Mouse (Mus musculus) neutrophil, adult 5-6 weeks (primary cell): ENCODE results near the gene Numa1. TPM values are rescaled to one million over a fixed set of nuclear protein-coding genes. Genes with fewer than 3 reads are reported as not detected.
A peak's percentile ranks its signal among the peaks of the same experiment; 100 is the strongest.
"Not testable (repeated sequence)": the region's sequence is repeated elsewhere in the genome, so short reads cannot be mapped to it uniquely, and the experiment has no call there.

Experiments
- ATAC-seq: fragments of 151-379, 151-347 bp; 2 replicates; pipeline ENCODE4 v1.8.0; 2017; ENCODE audit warnings: mild to moderate bottlenecking, moderate TSS enrichment; ENCODE audit not compliant: insufficient number of reproducible peaks, poor library complexity, low FRiP score, severe bottlenecking; ENCODE audit errors: extremely low read depth
- total RNA-seq: library from RNA; stranded (forward); fragments of 200-1000 nt; gene quantifications from 2 replicates; pipeline ENCODE4 v1.2.3, GENCODE M21; 2017

Gene Numa1
- total RNA-seq, 1 experiment from 2014 or later, result 227 TPM

DNA sequence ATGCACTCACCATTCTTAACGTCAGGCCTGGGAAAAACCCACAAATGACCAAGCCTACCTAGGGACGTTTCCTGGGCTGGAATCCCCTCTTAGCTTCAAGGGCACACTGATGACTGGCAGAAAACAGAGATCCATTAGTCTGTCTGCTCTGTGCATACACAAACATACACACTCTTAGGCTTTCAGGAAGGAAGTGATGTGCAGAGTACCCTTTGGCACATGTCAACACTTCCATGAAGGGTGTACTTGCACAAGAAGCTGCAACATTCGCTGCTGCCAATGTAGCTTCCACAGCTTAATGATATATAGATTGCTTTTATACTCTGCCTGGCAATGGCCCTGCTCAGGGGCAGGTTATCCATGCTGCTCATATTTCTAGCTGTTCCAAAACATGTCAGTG lies 85.5 kb downstream of the Numa1 start:
- ATAC-seq, result peak; percentile 59

DNA sequence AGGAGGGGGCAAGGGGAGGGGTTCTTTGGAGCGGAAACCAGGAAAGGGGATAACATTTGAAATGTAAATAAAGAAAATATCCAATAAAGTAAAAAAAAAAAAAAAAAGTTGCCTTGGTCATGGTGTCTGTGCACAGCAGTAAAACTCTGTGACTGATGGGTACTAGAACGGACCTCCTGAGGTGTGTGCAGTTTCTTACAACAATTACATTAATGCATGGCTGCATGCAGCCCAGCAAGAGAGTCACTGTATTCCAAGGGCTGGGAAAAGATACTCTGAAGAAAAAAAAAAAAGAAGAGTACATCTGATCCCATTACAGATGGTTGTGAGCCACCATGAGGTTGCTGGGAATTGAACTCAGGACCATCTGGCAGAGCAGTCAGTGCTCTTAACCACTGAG lies 87.0 kb downstream of the Numa1 start:
- ATAC-seq, result not testable (repeated sequence)

DNA sequence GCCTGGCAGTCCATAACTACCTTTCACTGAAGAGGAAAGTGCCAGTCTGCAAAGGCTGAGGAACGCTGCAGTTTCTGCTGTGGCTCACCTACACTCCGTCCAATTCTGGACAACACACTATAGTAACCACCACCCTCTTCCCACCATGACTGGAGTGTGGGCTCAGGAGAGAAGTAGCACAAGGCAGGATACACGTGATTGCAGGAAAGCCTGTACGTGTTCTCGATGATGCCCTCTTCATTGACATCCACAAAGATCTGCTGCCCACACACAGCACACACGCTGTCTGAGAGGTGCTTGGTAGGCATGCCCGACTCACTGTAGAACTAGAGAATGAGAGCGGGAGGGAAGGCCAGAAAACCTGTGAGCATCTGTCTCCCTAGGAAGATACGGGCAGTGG lies 89.9 kb downstream of the Numa1 start:
- no peak for ATAC-seq

DNA sequence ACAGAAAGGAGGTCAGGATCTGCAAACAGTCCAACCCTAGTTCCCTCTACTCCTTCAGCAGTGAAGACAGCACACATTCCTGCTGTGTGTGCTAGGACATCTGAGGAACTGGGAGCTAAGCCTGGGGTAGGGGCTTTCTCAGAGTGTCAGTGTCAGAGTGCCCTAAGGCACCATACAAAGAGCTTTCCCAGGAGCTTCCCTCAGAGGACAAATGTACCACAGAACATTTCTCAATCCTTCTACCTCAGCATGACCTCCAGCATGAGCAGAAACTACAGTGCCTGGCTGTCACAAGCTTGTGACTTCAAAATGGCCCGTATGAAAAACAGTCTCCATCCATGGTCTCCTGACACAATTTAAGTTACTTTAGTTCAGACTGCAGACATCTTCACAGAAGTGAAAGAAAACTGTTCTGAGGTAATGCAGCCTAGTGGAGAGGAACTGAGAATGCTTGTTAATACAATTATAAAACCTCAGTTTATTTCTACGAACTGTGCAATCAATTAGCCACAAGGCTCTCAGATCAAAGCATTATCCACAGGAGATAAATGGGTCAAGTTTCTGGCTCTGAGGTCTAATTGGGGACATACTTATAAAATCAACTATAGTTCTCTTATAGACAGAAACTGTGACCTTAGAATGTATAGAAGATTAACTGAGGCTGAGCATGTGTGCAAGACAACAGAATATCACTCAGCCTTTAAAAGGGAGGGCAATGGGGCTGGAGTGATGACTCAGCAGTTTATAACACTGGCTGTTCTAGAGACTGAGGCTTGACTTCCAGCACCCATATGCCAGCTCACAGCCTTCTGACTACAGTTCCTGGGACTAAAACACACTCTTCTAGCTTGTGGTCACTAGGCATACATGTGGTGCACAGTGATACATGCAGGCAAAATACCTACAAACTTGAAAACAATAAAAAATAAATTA lies 91.5 kb downstream of the Numa1 start:
- ATAC-seq, result no peak

DNA sequence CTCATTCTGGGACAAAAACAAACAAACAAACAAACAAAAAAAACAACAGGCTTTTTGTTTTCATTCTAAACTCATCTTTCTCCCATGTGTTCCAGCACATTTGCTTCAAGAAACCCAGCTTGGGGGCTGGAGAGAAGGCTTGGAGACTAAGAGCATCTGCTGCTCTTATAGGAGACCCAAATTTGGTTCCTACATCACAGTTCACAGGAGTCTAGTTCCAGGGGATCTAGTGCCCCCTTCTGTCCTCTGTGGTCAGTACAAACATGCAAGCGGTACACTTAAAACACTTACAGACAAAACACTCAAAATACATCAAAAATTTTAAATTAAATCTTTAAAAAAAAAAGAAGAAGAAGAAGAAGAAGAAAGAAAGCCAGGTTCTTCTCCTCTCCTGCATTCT lies 101.0 kb downstream of the Numa1 start:
- ATAC-seq, result no peak

DNA sequence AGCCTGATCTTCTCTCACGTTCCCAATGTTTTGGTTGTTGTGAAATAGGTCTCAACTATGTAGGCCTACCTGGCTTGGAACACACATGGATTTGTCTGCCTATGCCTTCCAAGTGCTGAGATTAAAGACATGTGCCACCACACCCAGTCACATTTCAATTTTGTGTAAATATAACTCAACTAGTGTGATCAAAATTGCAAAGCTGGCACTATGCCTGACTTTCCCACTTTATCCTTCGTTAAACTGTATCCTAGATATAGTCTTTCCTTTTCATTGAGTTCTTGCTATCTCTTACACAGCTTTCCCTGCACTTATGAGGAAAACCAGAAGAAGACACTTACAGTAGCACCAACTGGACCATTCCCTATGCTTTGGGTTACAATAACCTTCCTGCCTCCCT lies 101.6 kb downstream of the Numa1 start:
- no peak for ATAC-seq

DNA sequence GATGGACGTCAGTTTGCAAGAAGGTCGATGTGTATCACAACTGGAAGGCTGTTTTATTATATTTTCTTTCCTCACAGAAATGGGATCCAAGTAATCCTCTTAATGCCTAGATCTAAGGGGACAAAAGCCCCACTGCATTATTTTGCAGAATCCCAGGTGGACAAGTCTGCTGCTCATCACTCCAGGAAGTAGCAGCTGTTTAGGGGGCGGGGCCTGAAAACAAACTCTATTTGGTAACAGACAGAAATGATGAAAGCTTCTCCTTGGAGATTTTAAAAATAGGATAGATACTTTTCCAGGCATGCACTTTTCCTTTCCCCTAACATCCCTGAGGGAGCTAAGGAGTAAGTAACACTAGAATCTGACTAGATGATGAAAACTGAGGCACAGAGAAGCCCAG lies 103.4 kb downstream of the Numa1 start:
- no peak for ATAC-seq

DNA sequence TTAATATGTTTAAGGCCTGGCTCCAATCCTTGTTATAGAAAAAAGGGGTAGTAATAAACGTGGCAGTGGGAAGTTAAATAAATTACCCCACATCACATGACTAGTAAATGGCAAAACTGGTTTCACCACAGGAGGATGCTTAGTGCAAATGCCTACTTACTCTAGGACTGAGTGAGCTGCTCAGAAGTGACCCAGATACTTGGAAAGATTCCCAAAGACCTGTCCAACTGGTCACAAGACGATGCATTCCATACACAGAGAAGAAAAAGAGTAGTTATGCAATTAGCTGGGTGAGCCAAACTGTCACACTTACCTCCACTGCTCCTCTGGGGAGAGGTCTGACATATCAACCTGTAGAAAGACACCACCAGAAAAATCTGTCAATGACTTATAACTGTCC lies 108.4 kb downstream of the Numa1 start:
- ATAC-seq, result no peak

DNA sequence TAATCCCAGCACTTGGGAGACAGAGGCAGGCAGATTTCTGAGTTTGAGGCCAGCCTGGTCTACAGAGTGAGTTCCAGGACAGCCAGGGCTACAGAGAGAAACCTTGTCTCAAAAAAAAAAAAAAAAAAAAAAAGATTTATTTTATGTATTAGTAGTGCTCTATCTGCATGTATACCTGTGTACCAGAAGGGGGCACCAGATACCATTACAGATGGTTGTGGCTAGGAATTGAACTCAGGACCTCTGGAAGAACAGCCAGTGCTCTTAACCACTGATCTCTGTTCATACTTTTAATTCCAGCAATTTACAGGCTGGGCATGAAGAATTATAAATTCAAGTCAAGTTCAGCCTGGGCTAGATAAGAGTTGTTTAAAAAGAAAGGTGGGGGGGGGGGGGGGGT lies 114.6 kb downstream of the Numa1 start:
- ATAC-seq, result not testable (repeated sequence)

DNA sequence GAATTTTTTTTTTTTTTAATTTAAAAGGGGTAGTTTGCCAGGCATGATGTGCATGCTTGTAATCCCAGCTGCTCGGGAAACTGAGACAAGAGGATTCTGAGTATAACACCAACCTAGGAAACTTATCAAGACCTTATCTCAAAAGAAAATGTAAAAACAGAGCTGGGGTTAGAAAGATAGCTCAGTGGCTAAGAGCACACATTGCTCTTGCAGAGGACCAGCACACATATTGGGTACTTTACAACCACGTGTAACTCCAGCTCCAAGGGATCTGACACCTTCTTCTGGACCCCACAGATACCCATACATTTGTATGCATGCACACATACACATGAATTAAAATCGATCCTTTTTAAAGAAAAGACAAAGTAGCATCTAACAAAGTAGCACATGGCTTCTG lies 127.4 kb downstream of the Numa1 start:
- no peak for ATAC-seq

DNA sequence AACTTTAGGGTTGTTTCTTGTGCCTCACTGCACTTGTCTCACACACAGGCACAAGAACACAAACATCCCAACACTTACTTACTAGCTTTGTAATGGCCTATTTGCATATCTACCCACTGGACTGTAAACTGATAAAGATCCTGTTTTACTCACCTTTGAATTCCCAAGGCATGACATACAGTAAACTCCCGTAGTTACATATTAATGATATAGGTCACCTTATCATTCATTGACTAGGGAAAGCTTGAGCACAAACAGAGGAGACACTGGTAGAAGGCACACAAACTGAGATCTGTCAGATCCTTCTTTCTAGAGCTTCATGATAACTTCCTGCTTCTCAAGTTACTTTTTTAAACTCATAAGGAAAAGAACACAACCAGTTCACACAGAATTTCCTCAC lies 128.3 kb downstream of the Numa1 start:
- no peak for ATAC-seq

DNA sequence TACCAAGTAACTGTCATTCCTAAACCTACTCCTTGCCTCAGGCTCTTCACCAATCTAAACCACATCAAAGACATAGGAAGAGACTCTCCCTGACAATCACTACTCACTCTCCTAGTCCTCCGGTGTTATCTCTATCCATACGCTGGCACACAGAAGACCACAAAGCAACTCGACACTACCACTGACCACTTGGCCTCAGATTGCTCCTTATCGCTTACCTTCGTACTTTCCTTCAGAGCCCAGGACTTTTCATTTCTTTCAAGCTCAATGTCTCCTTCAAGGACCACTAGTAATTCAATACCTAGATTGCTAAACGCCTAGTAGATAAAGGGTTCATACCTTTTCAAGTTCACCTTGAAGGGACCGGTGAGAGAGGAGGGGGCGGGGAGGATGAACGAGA lies 130.0 kb downstream of the Numa1 start:
- no peak for ATAC-seq

Other genes starting within 250 kb of the Numa1 start
- gene Phox2a, start 115.8 kb upstream of the Numa1 start, total RNA-seq, result not detected in 2 replicates
- gene Inppl1, start 95.9 kb upstream of the Numa1 start, total RNA-seq, result 5.7 and 10.4 TPM in 2 replicates
- not detected in 2 replicates for gene Folr2, start 76.9 kb upstream of the Numa1 start, total RNA-seq
- 45.1 and 48.4 TPM in 2 replicates for gene Anapc15, start 70.4 kb upstream of the Numa1 start, total RNA-seq
- 1.0 TPM in 1 of 2 replicates, not detected in the other for gene Folr1, start 63.3 kb upstream of the Numa1 start, total RNA-seq
- 65.2 and 77.1 TPM in 2 replicates for gene Lamtor1, start 28.2 kb upstream of the Numa1 start, total RNA-seq
- gene Tomt, start 27.8 kb upstream of the Numa1 start, total RNA-seq, result 0.49 TPM in 1 of 2 replicates, not detected in the other
- gene Lrrc51, start 216 bp upstream of the Numa1 start, total RNA-seq, result 0.93 and 3.2 TPM in 2 replicates
- gene Il18bp, start 84.6 kb downstream of the Numa1 start, total RNA-seq, result 12.2 and 13.6 TPM in 2 replicates
- 15.0 and 15.8 TPM in 2 replicates for gene Rnf121, start 131.4 kb downstream of the Numa1 start, total RNA-seq
- gene Xndc1, start 131.4 kb downstream of the Numa1 start, total RNA-seq, result 35.2 and 40.2 TPM in 2 replicates
- 0.47 and 3.4 TPM in 2 replicates for gene Xntrpc, start 131.6 kb downstream of the Numa1 start, total RNA-seq
- gene Trpc2, start 149.0 kb downstream of the Numa1 start, total RNA-seq, result 0.49 and 2.0 TPM in 2 replicates
- not detected in 2 replicates for gene Art1, start 167.6 kb downstream of the Numa1 start, total RNA-seq
- 0.49 and 2.2 TPM in 2 replicates for gene Art5, start 175.4 kb downstream of the Numa1 start, total RNA-seq
- gene Chrna10, start 182.7 kb downstream of the Numa1 start, total RNA-seq, result 0.35 TPM in 1 of 2 replicates, not detected in the other